Mouse (Mus musculus): ENCODE data around the gene Otulin. TPM values are rescaled to one million over a fixed set of nuclear protein-coding genes. Genes with fewer than 3 reads are reported as not detected.

The Otulin gene
- polyA plus RNA-seq, 1 experiment, result 23.9 TPM

DNA sequence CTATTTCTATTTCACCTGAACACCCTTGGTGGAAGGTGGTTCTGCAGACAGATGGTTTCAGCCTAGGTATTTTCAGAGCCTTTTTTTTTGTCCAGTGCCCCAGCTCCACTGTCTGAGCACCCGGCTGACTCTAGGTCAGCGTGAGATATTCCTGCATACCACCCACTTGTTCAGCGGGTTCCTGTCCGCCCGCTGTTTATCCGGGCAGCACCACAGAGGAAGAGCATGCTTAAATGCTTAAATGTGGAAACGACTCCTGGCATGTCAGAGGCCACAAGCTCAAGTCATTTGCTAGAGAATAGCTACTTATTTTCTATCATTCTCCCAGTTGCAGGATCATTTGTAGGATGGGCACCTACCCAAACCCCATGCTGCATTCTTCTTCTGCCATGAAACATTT, 122.3 kb downstream of the Otulin start:
- no peak overlapping the region for H3K4me3 ChIP-seq (ENCODE audit: insufficient read depth, low read length)
- no peak for TF ChIP-seq CTCF (IDR thresholded peaks at IDR 0.05; ENCODE audit: extremely low read depth, insufficient read depth, low read length)
- TF ChIP-seq POLR2A (IDR thresholded peaks at IDR 0.05; ENCODE audit: extremely low read depth, insufficient read depth, low read length), result no peak
- no peak overlapping the region for H3K27ac ChIP-seq (ENCODE audit: insufficient read depth, low read length)
- peaks cover 26% of the 10 kb centered on the region for H3K4me1 ChIP-seq (ENCODE audit: control insufficient read depth, insufficient read depth, low read length)

DNA sequence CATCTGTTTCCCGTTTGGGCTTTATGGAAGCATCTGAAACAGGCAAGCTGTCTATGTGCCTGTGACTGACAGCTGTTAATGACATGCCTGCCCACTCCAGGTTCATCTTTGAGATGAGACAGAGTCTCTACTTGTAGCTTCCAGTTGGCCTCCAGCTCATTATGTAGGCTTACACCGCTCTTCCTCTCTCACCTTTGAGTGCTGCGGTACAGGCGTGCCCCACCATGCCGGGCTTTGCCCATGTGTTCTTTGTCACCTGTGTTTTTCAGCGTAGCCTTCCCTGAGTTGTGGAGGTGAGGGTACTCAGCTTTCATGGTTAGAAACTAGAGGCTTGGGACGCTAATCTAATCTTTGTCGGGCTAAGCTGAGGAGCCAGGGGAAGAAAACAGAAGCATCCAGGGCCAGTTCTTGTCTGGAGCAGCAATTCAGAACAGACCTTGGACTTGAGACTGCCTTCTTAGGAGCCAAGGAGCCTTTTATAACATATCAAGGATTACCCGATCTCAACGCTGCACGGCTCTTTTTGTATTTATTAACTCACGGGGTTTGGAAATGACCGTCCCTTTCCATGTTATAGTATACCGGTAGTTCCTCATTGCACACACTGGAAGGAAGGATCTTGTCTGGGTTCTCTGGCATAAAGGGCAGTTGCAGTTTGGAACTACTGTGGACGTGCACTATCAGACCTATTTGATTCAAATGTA, 123.4 kb downstream of the Otulin start:
- TF ChIP-seq POLR2A (IDR thresholded peaks at IDR 0.05; ENCODE audit: extremely low read depth, insufficient read depth, low read length), result no peak
- TF ChIP-seq CTCF (IDR thresholded peaks at IDR 0.05; ENCODE audit: extremely low read depth, insufficient read depth, low read length), result no peak
- no peak overlapping the region for H3K4me3 ChIP-seq (ENCODE audit: insufficient read depth, low read length)
- H3K27ac ChIP-seq (ENCODE audit: insufficient read depth, low read length), result no peak overlapping the region
- H3K4me1 ChIP-seq (ENCODE audit: control insufficient read depth, insufficient read depth, low read length), result peaks cover 25% of the 10 kb centered on the region

DNA sequence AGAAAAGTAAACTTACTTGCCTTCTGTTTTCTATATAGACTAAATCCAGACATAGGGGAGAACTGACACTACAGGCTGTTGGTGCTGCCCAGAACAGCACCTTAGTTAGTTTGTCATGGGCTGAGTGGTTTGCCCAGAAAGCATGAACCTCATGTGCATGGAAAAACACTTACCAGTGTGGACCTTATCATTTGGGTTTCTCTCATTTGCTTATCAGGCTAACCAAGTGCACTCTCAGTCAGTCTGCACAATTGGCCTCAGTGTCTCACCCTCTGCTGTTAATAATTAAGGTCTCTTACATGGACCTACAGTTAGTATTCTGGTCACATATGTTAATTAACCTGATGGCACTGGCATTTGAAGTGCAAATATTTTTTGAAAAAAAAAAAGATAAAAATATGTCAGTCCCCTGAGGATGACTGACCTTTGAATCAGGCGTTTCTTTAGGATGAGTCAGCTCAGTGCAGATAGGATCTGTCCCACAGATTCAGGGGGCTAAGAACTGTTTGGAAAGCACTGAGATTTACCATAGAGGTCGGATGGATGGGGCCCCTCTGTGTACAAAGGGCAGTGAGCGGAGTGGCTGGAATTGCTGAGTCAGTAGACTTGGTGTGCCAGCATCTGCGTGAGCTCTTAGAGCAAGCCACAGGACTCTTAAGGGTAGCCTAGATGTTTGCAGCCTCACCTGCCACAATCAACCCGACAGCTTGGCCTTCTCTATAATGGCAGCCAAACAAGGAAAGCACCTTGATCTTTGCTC, 124.2 kb downstream of the Otulin start:
- peaks cover 29% of the 10 kb centered on the region for H3K4me1 ChIP-seq (ENCODE audit: control insufficient read depth, insufficient read depth, low read length)
- TF ChIP-seq CTCF (IDR thresholded peaks at IDR 0.05; ENCODE audit: extremely low read depth, insufficient read depth, low read length) (no peak), POLR2A (IDR thresholded peaks at IDR 0.05; ENCODE audit: extremely low read depth, insufficient read depth, low read length) (no peak)
- H3K4me3 ChIP-seq (ENCODE audit: insufficient read depth, low read length), result no peak overlapping the region
- H3K27ac ChIP-seq (ENCODE audit: insufficient read depth, low read length), result no peak overlapping the region

DNA sequence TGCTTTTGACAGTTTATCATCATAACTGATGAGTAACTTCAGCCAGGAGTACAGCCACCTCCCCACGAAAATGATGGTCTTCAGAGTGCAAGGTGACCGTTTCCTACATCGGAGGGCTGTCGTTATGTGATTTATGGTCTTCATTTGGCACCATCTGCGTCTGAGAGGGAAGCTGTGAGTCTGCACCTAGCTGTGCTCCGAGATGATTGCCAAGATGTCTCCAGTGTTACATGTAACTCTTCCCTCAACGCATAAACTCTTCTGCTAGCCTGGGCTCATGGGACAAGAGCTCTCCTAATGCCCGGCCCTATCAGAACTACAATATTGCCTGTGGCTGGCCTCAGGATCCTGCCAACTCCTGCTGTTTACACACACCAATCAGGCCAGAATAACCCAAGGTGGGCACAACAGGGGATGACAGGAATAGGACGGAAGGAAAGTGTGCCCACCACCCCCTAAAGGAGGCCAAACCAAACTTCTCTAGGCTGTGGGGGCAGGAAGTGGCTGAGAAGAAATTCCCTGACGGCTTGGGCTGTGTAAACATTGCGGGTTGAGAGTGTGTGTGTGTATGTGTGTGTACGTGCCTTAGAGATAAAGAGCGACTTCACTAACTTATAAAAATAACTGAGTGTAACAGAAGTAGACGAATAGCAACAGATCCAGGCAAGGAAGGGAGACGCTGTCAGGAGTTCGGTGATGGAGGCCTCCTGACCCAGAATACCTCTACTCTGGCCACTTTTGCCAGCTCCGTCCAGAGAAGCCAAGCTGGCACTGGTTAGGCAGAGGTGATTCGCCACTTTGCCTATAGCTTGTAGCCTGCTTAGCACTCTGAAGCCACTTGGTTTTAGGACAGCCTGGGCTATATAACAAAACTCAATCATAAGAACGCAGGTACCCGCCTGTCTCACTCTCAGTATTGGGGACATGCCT, 126.4 kb downstream of the Otulin start:
- no peak overlapping the region for H3K27ac ChIP-seq (ENCODE audit: insufficient read depth, low read length)
- H3K4me3 ChIP-seq (ENCODE audit: insufficient read depth, low read length), result no peak overlapping the region
- peaks cover 28% of the 10 kb centered on the region for H3K4me1 ChIP-seq (ENCODE audit: control insufficient read depth, insufficient read depth, low read length)
- TF ChIP-seq CTCF (IDR thresholded peaks at IDR 0.05; ENCODE audit: extremely low read depth, insufficient read depth, low read length) (no peak), POLR2A (IDR thresholded peaks at IDR 0.05; ENCODE audit: extremely low read depth, insufficient read depth, low read length) (no peak)

DNA sequence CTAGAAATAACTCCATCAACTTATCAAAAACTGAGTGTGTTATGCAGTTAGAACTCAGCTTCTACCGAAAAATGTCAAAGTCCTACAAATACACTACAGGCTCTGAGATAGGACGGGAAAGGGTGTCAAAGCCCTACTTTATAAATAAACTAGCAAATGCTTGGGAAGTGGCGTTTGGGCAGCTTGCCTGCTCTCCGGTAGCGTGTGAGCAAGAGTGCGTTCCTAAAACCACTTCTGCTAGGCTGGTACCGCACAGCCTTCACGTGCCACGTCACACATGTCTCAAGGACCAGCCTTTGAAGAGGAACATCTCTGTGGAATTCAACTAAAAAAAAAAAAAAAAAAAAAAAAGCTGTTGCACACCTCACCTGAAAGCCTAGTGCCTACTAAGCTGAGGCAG, 127.3 kb downstream of the Otulin start:
- Histone ChIP-seq H3K4me1 (ENCODE audit: control insufficient read depth, insufficient read depth, low read length) (peaks cover 24% of the 10 kb centered on the region), H3K4me3 (ENCODE audit: insufficient read depth, low read length) (no peak overlapping the region), H3K27ac (ENCODE audit: insufficient read depth, low read length) (no peak overlapping the region)
- TF ChIP-seq POLR2A (IDR thresholded peaks at IDR 0.05; ENCODE audit: extremely low read depth, insufficient read depth, low read length) (no peak), CTCF (IDR thresholded peaks at IDR 0.05; ENCODE audit: extremely low read depth, insufficient read depth, low read length) (no peak)

DNA sequence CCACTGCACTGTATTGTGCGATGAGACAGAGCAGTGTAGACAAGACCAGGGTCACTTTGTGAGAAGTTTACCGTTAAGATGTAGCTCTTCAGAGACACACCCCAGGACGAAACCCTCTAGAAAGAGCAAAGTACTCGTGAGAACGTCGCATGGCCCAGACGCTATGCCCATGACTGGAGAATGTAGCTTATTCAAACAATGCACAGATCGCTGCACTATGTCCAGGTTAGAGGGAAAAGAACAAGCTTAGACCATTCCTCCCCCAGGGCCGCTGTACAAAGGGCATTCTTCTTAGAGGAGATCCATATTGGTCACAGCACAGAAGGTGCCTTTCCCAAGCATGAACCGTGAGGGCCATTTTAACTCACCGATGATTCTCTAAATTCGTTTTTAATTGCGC, 128.2 kb downstream of the Otulin start:
- no peak overlapping the region for H3K4me3 ChIP-seq (ENCODE audit: insufficient read depth, low read length)
- peaks cover 20% of the 10 kb centered on the region for H3K4me1 ChIP-seq (ENCODE audit: control insufficient read depth, insufficient read depth, low read length)
- no peak overlapping the region; the same call in 1 of the 2 replicates for H3K27ac ChIP-seq (ENCODE audit: insufficient read depth, low read length)
- TF ChIP-seq CTCF (IDR thresholded peaks at IDR 0.05; ENCODE audit: extremely low read depth, insufficient read depth, low read length), result no peak
- no peak for TF ChIP-seq POLR2A (IDR thresholded peaks at IDR 0.05; ENCODE audit: extremely low read depth, insufficient read depth, low read length)

DNA sequence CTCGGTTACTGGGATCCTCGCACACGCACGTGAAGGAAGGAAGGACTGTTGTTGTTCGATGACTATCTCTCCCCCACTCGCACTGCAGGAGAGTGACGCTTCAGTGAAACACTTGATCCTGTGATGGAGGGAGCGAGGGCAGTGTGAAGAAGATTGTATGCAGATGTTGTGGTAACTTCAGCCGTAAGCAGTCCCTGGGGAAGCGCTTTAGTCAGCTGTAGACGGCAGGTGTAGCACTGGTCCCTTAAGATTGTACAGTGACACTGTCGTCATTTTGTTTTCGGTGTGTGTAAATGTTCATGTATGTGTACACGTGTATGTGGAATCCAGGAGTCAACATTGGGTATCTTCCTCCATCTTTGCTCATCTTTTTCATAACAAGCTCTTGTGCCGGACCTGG, 130.1 kb downstream of the Otulin start:
- H3K4me1 ChIP-seq (ENCODE audit: control insufficient read depth, insufficient read depth, low read length), result peaks cover 23% of the 10 kb centered on the region
- H3K27ac ChIP-seq (ENCODE audit: insufficient read depth, low read length), result no peak overlapping the region
- no peak overlapping the region for H3K4me3 ChIP-seq (ENCODE audit: insufficient read depth, low read length)
- TF ChIP-seq CTCF (IDR thresholded peaks at IDR 0.05; ENCODE audit: extremely low read depth, insufficient read depth, low read length) (no peak), POLR2A (IDR thresholded peaks at IDR 0.05; ENCODE audit: extremely low read depth, insufficient read depth, low read length) (no peak)

DNA sequence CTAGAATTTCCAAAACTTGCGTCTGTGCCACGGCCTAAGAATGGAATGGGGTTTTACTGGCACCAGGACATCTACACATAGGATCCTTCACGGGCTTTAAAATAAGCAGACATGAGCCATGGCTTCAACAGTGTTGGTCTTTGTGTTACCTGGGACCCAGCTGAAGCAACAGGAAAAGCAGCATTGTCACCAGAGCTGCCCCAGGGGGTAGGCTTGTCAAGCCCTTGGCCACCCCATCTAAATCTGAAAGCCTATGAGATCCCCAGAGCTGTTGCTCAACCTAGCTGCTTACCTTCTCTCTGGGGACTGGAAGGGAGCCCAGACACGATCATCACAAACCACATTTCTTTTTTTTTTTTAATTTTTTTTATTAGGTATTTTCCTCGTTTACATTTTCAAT, 132.4 kb downstream of the Otulin start:
- no peak for TF ChIP-seq POLR2A (IDR thresholded peaks at IDR 0.05; ENCODE audit: extremely low read depth, insufficient read depth, low read length)
- TF ChIP-seq CTCF (IDR thresholded peaks at IDR 0.05; ENCODE audit: extremely low read depth, insufficient read depth, low read length), result no peak
- H3K27ac ChIP-seq (ENCODE audit: insufficient read depth, low read length), result no peak overlapping the region
- peaks cover 32% of the 10 kb centered on the region for H3K4me1 ChIP-seq (ENCODE audit: control insufficient read depth, insufficient read depth, low read length)
- H3K4me3 ChIP-seq (ENCODE audit: insufficient read depth, low read length), result no peak overlapping the region

DNA sequence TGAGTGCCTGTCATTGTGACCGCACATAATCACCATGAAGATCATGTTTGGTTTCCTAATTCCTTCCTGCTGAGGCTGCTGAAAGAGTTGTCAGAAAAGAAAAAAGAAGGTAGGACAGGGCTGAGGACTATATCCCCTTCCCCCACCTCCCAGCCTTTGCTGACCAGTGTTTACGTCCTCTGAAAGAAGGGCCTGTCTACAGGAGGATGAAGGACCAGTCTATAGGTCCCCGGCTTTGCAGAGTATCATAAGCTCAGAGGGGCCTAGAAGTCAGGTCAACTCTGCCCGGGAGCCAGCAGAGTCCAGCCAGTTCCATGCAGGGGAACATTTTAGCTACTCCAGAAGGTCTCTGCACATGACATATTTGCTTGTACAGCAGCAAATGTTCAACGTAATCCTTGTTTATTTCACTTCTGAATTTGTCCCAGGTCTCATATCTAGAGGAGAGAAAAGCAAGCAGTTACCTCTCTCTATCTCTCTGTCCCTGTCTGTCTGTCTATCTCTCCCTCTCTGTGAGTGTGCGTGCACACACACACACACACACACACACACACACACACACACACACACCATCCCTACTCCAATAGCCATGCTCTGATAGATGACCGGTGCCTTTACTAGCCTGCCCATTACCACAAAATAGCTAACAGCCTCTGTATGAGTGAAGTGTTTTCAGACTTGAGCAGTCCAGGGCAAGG, 133.0 kb downstream of the Otulin start:
- no peak overlapping the region for H3K4me3 ChIP-seq (ENCODE audit: insufficient read depth, low read length)
- no peak overlapping the region for H3K27ac ChIP-seq (ENCODE audit: insufficient read depth, low read length)
- peaks cover 31% of the 10 kb centered on the region for H3K4me1 ChIP-seq (ENCODE audit: control insufficient read depth, insufficient read depth, low read length)
- TF ChIP-seq POLR2A (IDR thresholded peaks at IDR 0.05; ENCODE audit: extremely low read depth, insufficient read depth, low read length) (no peak), CTCF (IDR thresholded peaks at IDR 0.05; ENCODE audit: extremely low read depth, insufficient read depth, low read length) (no peak)

All from cortical plate, adult 2 months (tissue).